Mouse (Mus musculus): ENCODE results near the gene Eepd1.
"Not testable (repeated sequence)": the region's sequence is repeated elsewhere in the genome, so short reads cannot be mapped to it uniquely, and the experiment has no call there.

Eepd1 gene

DNA sequence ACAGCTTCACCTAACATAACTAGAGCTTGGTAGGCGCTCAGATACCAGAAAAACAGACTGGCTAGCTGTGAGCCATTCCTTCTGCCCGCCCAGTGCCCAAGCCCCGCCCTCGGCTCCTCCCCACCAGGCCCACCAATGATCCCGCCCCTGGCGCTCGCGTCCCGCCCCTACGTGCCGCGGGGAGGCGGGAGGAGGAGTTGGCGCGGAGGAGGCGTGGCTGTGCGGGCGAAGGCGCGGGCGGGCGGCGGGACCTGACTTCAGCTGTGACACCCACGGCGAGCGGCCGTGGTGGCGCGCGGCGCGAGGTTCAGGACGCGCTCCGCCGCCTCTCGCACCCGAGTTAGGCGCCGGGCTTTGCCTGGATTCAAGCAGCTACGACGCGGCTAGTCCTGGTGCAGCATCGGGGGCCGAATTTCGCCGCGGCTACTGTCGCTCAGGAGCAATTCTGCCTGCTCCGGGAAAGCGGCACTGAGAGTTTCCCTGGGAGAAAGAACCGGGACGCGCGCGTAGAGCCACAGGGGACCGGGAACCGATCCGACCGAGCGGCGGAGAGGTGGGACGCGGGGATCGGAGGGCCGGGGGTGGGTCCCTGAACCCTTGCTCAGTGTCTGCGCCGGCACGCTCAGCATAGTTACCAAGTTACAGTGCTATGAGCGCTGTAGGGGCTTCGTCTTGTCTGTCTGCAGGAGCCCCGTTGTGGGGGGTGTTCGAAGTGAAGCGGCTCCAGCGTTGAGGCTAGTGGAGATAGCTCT is at the start of gene Eepd1:
Gene Eepd1, plus strand, starts transcription at position 204 of the 752 bp plus-strand sequence.
- DNase-seq = peak; percentile 98 to 99

GRCm38 (mm10) chr9:25438836-25439235 is 42.5 kb upstream of the Eepd1 start:
- no peak for DNase-seq

GRCm38 (mm10) chr9:25440046-25440445 is 41.3 kb upstream of the Eepd1 start:
- DNase-seq = not testable (repeated sequence)

DNA sequence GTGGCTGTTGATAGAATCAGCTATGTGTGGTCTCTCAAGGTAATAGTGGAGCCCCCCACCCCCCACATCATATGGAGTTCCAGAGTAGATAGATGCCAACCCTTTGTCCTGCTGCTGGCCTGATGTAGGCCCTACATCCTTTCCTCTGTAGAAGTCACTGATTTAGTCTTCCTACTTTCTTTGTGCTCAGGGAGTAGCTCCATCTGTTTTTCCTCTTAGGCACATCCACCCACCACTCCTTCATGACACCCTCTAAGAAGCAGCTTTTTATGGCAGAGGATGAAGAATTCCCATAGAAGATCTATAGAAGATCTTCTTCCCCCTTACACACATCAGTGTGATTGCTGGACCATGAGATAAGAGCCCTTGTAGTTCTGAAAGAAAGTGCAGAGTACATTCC is 39.3 kb upstream of the Eepd1 start:
- DNase-seq = no peak

- no peak for DNase-seq
Measured at GRCm38 (mm10) chr9:25443029-25443428, 38.3 kb upstream of the Eepd1 start.

DNA sequence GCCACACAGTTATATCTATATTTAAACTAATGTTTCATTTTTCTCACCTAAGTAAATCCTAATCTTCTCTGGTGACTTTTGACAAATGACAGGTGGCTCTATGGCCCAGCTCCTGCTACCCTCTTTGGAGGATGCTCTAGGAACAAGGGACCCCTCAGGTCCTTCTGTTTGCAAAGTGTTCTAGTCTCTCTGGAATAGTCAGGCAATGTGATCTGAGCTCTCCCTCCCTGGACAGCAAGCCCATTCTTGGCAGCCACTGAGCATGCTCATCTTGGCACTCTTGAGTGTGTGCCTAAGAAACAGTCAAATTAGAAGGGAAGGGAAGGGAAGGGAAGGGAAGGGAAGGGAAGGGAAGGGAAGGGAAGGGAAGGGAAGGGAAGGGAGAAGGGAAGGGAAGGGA is 37.8 kb upstream of the Eepd1 start:
- DNase-seq = no peak

GRCm38 (mm10) chr9:25450394-25450793 is 31.0 kb upstream of the Eepd1 start:
- no peak for DNase-seq

GRCm38 (mm10) chr9:25455027-25455426 is 26.3 kb upstream of the Eepd1 start:
- DNase-seq = no peak

- DNase-seq = no peak
Measured at GRCm38 (mm10) chr9:25460835-25461555, 20.4 kb upstream of the Eepd1 start.

DNA sequence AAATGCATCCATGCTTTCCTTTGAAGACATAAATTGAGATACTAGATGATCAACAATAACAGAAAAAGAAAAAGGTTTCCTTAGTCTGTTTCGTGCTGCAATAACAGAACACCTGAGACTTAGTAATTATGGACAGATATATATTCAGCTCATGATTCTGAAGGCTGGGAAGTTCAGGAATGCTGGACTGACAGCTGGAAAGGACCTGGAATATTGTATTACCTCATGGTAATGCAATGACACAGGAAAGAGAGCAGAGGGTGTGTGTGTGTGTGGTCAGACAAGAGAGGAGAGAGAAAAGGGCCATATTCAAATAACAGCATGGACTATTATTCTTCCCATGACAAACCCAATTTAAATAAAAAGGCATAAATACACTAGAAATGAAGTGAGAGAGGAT is 17.0 kb upstream of the Eepd1 start:
- no peak for DNase-seq

DNA sequence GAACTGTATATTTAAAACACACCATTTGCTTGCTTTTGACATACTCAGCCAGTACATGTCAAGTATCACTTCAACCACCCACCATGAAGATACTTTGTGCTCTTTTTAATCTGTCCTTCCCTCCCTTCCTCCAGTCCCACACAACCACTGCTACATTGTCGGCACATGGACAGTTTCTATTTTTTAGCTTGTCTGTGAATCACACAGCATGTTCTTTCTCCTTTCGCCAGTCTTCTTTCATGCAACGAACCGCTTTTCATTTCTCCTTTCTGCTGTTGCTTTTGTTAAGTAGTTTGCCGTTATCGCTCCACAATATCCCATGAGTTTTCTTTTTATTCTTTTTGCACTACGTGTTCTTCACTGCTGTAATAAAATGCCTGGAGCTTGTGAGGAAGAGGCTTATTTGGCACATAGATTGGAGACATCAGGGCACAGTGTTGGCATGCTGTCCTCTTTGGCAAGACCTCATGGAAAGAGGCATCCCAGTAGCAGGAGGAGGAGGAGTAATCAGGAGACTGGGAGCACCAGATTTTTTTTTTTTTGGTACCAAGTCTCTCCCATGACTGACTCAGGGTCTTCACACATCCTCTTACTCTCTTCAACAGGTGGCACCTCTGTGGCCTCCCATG is 1.8 kb upstream of the Eepd1 start:
- no peak for DNase-seq

- DNase-seq = no peak
Measured at GRCm38 (mm10) chr9:25480676-25481075, 671 bp upstream of the Eepd1 start.

DNA sequence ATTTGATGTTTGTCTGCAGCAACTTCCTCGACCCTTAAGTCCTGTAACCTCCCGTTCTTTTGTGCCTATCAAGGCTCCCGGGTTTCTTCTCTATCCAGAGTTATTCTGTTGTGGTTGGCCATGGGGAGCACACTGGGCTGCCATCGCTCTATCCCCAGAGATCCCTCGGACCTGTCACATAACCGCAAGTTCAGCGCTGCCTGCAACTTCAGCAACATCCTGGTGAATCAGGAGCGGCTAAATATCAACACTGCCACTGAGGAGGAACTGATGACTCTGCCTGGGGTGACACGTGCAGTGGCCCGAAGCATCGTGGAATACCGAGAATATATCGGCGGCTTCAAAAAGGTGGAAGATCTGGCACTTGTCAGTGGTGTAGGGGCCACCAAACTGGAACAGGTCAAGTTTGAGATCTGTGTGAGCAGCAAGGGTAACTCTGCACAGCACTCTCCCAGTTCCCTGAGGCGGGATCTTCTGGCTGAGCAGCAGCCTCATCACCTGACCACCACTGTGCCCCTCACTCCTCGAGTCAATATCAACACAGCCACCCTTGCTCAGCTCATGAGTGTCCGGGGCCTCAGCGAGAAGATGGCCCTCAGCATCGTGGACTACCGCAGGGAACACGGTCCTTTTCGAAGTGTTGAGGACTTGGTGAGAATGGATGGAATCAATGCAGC is 1.1 kb downstream of the Eepd1 start:
- DNase-seq = peak in 1 of 2 experiments; percentile 29

DNA sequence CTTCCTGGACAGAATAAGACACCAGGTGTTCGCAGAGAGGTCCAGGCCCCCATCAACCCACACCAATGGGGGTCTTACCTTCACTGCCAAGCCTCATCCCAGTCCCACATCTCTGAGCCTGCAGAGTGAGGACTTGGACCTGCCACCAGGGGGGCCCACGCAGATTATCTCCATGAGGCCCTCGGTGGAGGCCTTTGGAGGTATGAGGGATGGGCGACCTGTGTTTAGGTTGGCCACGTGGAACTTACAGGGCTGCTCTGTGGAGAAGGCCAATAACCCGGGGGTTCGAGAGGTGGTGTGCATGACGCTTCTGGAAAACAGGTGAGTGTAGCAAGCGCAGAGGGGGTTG is 1.6 kb downstream of the Eepd1 start:
- no peak for DNase-seq

- no peak for DNase-seq
Measured at GRCm38 (mm10) chr9:25483931-25484618, 2.7 kb downstream of the Eepd1 start.

DNA sequence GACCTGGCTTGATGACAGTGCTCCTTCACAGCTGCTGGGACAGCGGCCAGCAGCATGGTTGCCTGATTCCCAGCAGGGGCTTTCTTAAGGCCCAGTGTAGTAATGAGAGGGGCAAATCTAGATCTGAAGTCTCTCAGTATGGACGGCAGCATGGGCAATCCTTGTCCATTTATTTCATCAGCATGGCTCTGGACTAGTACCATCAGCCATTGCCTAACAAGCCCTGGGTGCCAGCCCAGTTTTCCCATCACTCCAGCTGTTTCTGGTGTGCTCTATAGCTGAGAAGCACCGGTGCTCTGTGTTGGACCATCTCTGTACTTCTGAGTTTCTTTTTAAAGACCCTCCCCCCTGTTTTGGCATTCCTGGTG is 3.3 kb downstream of the Eepd1 start:
- peak in 1 of 2 experiments; percentile 42 for DNase-seq

DNA sequence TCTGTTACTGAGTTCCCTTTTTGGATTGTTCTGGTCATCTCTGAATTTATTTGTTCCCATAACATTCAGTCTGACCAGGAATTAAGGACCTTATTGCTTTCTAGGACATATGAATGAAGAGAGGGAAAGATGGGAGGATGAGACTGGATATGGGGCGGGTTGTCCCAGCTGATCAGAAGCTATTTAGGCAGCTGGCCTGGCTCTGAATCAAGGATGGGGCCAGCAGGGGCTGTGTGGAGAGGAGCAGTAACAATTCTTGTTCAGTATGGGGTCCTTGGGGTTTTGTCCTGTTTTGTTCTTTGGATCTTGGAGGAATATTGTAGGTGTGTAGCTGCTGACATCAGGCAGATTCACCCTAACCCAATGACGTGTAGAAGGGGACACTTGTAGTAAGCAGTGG is 3.7 kb downstream of the Eepd1 start:
- DNase-seq = no peak

- no peak for DNase-seq
Measured at GRCm38 (mm10) chr9:25485406-25485805, 4.1 kb downstream of the Eepd1 start.

DNA sequence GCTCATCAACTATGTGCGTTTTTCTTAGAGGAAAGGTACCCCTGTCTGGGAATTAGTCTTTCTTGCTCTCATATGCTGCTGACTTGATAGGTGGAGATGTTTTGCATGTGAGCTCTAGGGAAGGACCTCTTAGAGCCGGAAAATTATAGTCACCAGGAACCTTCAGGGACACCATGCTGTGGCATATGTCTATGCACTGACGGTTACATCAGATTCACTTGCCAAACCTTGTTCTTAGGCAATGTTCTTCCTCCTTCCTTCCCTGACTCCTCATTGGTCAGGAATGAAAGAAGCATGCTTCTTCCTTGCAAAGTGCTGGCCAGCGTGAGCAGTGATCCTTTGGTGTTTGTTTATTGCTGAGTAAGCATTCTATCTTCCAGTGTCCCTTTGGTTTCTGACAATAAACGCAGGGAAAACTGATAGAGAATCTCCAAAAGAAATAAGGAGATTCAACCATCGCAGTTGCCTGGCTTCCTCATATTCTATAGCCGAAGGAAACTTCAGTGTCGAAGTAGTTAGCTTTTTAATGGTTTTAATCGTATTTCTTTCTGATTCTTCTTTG is 5.0 kb downstream of the Eepd1 start:
- no peak for DNase-seq

DNA sequence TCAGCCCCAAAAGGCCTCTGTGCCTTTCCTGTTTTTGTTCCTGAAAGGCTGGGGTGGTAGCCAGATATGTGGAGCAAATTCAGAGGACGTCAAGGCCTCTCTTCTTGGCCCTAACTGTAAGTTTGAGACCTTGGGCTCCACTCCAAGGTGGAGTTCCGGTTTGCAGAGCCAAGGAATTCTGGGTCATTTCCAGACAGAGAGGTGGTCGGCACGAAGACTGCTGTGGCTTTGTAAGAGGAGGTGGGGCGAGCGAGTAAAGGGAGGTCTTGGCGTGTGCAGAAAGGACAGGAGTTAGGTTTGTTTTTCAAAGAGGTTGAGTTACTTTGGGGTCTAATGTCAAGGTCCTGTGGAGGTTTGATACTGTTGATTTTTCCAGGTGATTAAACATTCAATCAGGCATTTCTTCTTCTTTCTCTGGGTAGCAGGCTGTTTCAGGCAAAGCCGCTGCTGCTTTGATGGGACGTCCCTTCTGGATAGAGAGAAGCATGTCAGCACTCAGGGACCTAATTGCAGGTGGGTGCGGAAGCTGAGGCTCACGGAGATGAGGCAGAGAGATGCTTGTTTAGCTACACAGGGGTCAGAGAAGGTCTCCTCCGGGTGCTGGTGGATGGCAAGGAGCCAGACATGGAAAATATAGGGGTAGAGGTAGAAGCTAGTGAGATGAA is 6.2 kb downstream of the Eepd1 start:
- peak; percentile 84 to 86 for DNase-seq

GRCm38 (mm10) chr9:25488581-25488980 is 7.2 kb downstream of the Eepd1 start:
- no peak for DNase-seq
